Mouse (Mus musculus) liver, embryonic 15.5 days (tissue): Measurements from ENCODE around the gene Calhm2. TPM values are rescaled to one million over a fixed set of nuclear protein-coding genes. Genes with fewer than 3 reads are reported as not detected.

Experiments used
- ATAC-seq: fragments of 200-750 bp; cut with Nextera tagmentation; 2 replicates; pipeline ENCODE4 v1.8.0; 2017; ENCODE audit warnings: moderate number of reproducible peaks, mild to moderate bottlenecking, moderate library complexity; ENCODE audit not compliant: insufficient read depth
- H3K27ac ChIP-seq: fragments of 300-500 bp; sonication (generic); replicated peaks from 2 replicates; pipeline ENCODE4 v1.5.1; 2015; ENCODE audit warnings: mild to moderate bottlenecking, inconsistent platforms
- H3K27me3 ChIP-seq: fragments of 300-500 bp; sonication (generic); 2 replicates; pipeline ENCODE4 v1.6.1; 2015; ENCODE audit warnings: mild to moderate bottlenecking, inconsistent platforms
- H3K36me3 ChIP-seq: fragments of 300-500 bp; sonication (generic); replicated peaks from 2 replicates; pipeline ENCODE4 v1.6.1; 2015; ENCODE audit warnings: moderate library complexity, mild to moderate bottlenecking, inconsistent platforms
- H3K4me1 ChIP-seq: fragments of 300-500 bp; sonication (generic); replicated peaks from 2 replicates; pipeline ENCODE4 v1.6.1; 2015; ENCODE audit warnings: inconsistent platforms
- H3K4me2 ChIP-seq: fragments of 300-500 bp; sonication (generic); 2 replicates; pipeline ENCODE4 v1.6.1; 2015; ENCODE audit warnings: moderate library complexity, mild to moderate bottlenecking, inconsistent platforms
- H3K4me3 ChIP-seq: fragments of 300-500 bp; sonication (generic); replicated peaks from 2 replicates; pipeline ENCODE4 v1.5.1; 2015; ENCODE audit warnings: mild to moderate bottlenecking, inconsistent platforms
- H3K9ac ChIP-seq: fragments of 300-500 bp; sonication (generic); 2 replicates; pipeline ENCODE4 v1.6.1; 2015; ENCODE audit warnings: moderate library complexity, mild to moderate bottlenecking, inconsistent platforms
- H3K9me3 ChIP-seq: fragments of 300-500 bp; sonication (generic); replicated peaks from 2 replicates; pipeline ENCODE4 v1.6.1; 2016; ENCODE audit warnings: inconsistent platforms
- WGBS: fragments of 180-500 bp; shearing (Covaris S2); methylation state at CpG from one replicate; pipeline ENCODE4 v1.1.7; 2015; ENCODE audit warnings: mixed read lengths; ENCODE audit not compliant: insufficient replicate concordance; 5-methylcytosine and 5-hydroxymethylcytosine counted together
- polyA plus RNA-seq: library from polyadenylated mRNA; unstranded; fragments of >200 nt; fragmentation: Nextera tagmentation; extraction: Ambion mirVana; gene quantifications from 2 replicates; pipeline ENCODE4 v1.2.1, GENCODE M21; 2015

Gene Calhm2
- polyA plus RNA-seq, 1 experiment from 2014 or later: 2.1 TPM

GRCm38 (mm10) chr19:47128164-47128563 is 9.9 kb downstream of the Calhm2 start:
- no peaks in the 10 kb centered on the region for H3K9me3 ChIP-seq
- no peaks in the 10 kb centered on the region; the same call in 1 of the 2 replicates for H3K4me1 ChIP-seq
- no peak overlapping the region for H3K9ac ChIP-seq
- 87% methylated on average over 10 of the region's 10 CpGs for WGBS
- ATAC-seq: no peak
- H3K27ac ChIP-seq: no peak overlapping the region
- H3K36me3 ChIP-seq: peaks cover 87% of the 10 kb centered on the region
- no peak overlapping the region for H3K4me2 ChIP-seq
- H3K4me3 ChIP-seq: no peak overlapping the region
- H3K27me3 ChIP-seq: no peaks in the 10 kb centered on the region

DNA sequence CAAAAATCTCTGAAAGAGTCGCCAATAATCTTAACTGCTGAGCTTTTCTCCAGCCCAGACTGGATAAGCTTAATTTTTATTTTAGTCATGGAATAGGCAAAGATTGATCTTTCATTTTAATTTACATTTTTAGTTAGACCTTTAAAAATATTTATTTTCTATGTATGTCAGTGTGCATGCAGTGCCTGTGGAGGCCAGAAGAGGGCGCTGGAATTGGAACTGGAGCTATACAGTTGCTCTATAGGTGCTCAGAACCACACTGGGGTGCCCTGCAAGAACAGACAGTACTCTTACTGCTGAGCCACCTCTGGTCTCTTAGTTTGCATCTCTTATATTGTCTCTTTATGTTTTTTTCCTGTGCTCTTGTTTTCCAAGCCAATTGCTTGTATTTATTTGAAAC is 15.3 kb downstream of the Calhm2 start:
- Histone ChIP-seq H3K4me2 (no peak overlapping the region), H3K4me3 (no peak overlapping the region), H3K27me3 (no peaks in the 10 kb centered on the region), H3K27ac (no peak overlapping the region), H3K36me3 (peaks cover 74% of the 10 kb centered on the region), H3K9me3 (no peaks in the 10 kb centered on the region), H3K4me1 (no peaks in the 10 kb centered on the region), H3K9ac (no peak overlapping the region)
- ATAC-seq: no peak
- 19% methylated on average over 2 of the region's 2 CpGs for WGBS

DNA sequence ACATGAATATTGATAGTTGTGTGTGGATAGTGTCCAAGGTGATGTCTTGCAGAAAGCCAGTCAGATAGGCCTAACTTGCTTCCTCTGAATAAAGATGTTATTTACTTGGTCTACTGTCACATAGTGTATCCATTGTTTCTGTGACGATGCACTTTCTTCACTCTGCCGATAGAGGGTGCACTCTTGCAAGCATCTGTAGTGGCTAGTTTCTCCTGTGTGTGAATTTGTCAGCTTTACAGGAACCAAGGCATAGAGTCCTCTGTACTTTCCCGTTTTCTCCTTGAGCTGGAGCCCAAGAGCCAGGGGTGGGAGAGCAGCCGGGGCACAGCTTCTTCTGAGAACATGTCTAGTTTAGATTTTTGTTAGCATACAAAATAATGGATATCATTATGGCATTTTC is 17.0 kb downstream of the Calhm2 start:
- no peak overlapping the region for H3K4me2 ChIP-seq
- no peak for ATAC-seq
- H3K9ac ChIP-seq: no peak overlapping the region
- WGBS: 32% methylated on average over 4 of the region's 4 CpGs
- no peaks in the 10 kb centered on the region for H3K9me3 ChIP-seq
- H3K4me1 ChIP-seq: no peaks in the 10 kb centered on the region
- peaks cover 75% of the 10 kb centered on the region for H3K36me3 ChIP-seq
- H3K27me3 ChIP-seq: no peaks in the 10 kb centered on the region
- no peak overlapping the region for H3K4me3 ChIP-seq
- no peak overlapping the region for H3K27ac ChIP-seq

DNA sequence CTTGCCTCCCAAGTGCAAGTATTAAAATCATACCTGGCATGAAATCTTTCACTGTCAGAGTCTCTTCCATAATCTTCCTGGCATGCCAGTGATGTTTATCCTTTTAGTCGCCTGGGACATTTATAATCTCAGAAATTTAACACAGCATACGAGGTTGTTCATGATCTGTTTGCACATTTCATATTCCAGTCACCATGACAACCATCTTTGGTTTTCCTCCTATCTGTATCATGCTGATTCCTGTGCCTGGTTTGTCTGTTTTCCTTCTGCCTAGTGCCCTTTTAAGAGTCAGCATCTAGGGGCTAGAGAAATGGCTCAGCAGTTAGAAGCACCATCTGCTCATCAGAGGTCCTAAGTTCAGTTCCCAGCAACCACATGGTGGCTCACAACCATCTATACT is 19.5 kb downstream of the Calhm2 start:
- no peak overlapping the region for H3K9ac ChIP-seq
- WGBS: 60% methylated on average over 2 of the region's 2 CpGs
- no peaks in the 10 kb centered on the region for H3K9me3 ChIP-seq
- no peaks in the 10 kb centered on the region for H3K27me3 ChIP-seq
- H3K4me2 ChIP-seq: no peak overlapping the region
- H3K36me3 ChIP-seq: peaks cover 76% of the 10 kb centered on the region
- no peak overlapping the region for H3K4me3 ChIP-seq
- ATAC-seq: no peak
- no peaks in the 10 kb centered on the region for H3K4me1 ChIP-seq
- no peak overlapping the region for H3K27ac ChIP-seq

DNA sequence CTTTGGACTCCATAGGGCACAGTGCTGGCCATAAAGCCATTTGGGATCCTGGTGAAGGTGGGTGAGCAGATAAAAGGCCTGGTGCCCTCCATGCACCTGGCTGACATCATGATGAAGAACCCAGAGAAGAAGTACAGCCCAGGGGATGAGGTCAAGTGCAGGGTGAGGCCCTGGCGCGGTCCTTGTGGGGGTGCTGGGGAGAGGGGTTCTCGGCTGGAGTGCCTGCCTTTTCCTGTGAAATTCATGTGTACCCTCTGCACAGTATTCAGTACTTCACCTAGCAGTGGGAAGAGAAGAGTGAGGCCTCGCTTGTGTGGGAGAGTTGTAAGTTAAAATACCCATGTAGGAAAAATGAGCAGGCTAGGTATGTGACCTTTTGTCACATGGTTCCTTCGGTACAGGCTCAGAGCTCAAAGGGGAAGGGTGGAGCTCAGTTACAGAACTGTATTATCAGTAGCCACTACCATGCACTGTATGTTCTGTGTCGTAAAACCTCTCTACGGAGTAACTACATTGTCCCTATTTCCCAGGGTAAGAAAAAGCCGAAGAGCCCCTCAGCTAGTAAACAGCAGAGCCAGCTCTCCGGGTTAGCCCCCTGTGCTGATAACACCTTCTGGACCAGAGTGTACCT is 33.3 kb downstream of the Calhm2 start:
- H3K4me3 ChIP-seq: no peak overlapping the region
- no peaks in the 10 kb centered on the region for H3K9me3 ChIP-seq
- no peaks in the 10 kb centered on the region for H3K4me1 ChIP-seq
- no peak for ATAC-seq
- H3K27me3 ChIP-seq: no peaks in the 10 kb centered on the region
- H3K9ac ChIP-seq: no peak overlapping the region
- no peak overlapping the region for H3K4me2 ChIP-seq
- H3K36me3 ChIP-seq: peaks cover 99% of the 10 kb centered on the region
- 78% methylated on average over 9 of the region's 9 CpGs for WGBS
- no peak overlapping the region for H3K27ac ChIP-seq

DNA sequence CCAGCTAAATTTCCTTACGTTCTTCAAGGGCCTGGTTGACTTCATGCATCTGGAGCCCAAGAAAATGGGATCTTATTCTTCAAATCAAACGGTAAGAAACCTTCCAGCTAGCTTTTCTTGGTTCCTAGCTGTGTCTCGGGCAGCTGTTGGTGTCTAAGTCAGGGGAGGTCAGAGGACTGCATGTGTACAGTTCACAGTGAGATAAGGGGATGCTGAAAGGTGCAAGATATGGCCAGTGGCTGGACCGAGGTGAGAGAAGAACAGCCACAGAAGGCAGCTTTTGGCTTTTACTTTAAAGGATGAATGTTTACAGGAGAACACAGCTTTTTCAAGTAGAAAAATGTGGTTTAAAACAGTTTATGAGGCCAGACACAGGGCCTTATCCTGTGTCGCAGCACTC is 37.0 kb downstream of the Calhm2 start:
- peaks cover 99% of the 10 kb centered on the region for H3K36me3 ChIP-seq
- H3K9me3 ChIP-seq: no peaks in the 10 kb centered on the region
- no peak overlapping the region for H3K4me2 ChIP-seq
- H3K4me3 ChIP-seq: no peak overlapping the region
- no peaks in the 10 kb centered on the region for H3K27me3 ChIP-seq
- no peak for ATAC-seq
- 64% methylated on average over 5 of the region's 5 CpGs for WGBS
- H3K9ac ChIP-seq: no peak overlapping the region
- H3K4me1 ChIP-seq: no peaks in the 10 kb centered on the region
- no peak overlapping the region for H3K27ac ChIP-seq

- H3K4me1 ChIP-seq: peaks cover 34% of the 10 kb centered on the region
These were observed 47.4 kb downstream of the Calhm2 start, which contains the start of the genes Usmg5 and Pdcd11 for GRCm38 (mm10) chr19:47090550-47091156. Gene Usmg5, minus strand, starts transcription at chr19:47090647. Gene Pdcd11, plus strand, starts transcription at chr19:47090768.

DNA sequence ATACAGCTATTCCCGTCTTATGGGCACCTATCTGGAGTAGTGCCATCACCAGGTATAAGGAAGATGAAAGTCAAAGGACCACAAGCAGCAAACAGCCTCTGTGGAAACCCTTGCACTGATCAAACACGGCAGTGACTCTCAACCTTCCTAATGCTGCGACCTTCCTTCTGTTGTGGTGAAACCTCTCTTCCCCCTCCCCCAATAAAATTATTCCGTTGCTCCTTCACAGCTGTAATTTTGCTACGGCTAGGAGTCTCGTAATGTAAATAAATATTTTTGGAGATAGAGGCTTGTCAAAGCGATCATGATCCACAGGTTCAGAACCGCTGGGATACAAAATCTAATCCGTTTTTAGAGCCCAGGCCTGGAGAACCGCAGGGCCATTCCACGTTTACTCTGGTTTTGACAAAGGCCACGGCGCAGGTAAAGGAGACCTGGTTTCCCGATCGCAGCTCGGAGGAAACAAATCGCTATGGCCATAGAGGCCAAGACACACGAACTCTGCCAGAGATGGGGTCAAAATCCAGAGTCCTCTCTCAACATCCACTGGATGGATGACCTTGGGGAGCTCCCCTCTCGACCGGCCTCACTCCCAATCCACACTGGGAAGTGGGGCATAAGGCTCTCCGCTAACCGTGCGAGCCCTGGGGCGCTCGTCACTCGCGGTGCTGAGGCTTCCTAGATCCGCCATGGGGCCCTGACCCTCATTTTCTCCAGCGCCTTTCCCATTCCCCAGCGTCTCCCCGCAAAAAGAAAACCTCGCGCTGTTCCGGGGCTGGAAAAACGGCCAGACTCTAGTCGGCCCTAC is 48.2 kb downstream of the Calhm2 start:
- Histone ChIP-seq H3K9ac (peak overlapping the region; percentile 97), H3K4me2 (peak overlapping the region; percentile 90), H3K4me3 (peak overlapping the region; percentile 91), H3K27ac (peak overlapping the region; percentile 79), H3K4me1 (peaks cover 34% of the 10 kb centered on the region), H3K9me3 (no peaks in the 10 kb centered on the region), H3K36me3 (peaks cover 37% of the 10 kb centered on the region), H3K27me3 (no peaks in the 10 kb centered on the region)
- peak; percentile 64 for ATAC-seq
- WGBS: under 1% methylated on average over 36 of the region's 36 CpGs

More at GRCm38 (mm10) chr19:47090550-47091156, 47.4 kb downstream of the Calhm2 start, which contains the start of the genes Usmg5 and Pdcd11:
- H3K4me2 ChIP-seq: peak within 1 kb of the TSS; percentile 90
- peak within 1 kb of the TSS; percentile 91 for H3K4me3 ChIP-seq
- H3K9me3 ChIP-seq: no peaks in the 10 kb centered on the region
- H3K36me3 ChIP-seq: peaks cover 37% of the 10 kb centered on the region
- H3K27ac ChIP-seq: peak within 1 kb of the TSS; percentile 79
- WGBS: under 1% methylated on average over 56 of the region's 56 CpGs
- H3K27me3 ChIP-seq: no peaks in the 10 kb centered on the region
- peak within 1 kb of the TSS; percentile 97 for H3K9ac ChIP-seq
- peak; percentile 96 for ATAC-seq

- no peak overlapping the region for H3K27ac ChIP-seq
- H3K4me2 ChIP-seq: 0 out of 2 replicates have a peak overlapping the region, but pooled peaks have one; percentile 90
- no peak overlapping the region for H3K9ac ChIP-seq
- peaks cover 41% of the 10 kb centered on the region for H3K36me3 ChIP-seq
- no peak overlapping the region for H3K4me3 ChIP-seq
- no peak for ATAC-seq
- peaks cover 34% of the 10 kb centered on the region for H3K4me1 ChIP-seq
- H3K27me3 ChIP-seq: no peaks in the 10 kb centered on the region
- WGBS: 78% methylated on average over 3 of the region's 3 CpGs
- H3K9me3 ChIP-seq: no peaks in the 10 kb centered on the region
These were observed 49.9 kb downstream of the Calhm2 start for GRCm38 (mm10) chr19:47088226-47088625.

DNA sequence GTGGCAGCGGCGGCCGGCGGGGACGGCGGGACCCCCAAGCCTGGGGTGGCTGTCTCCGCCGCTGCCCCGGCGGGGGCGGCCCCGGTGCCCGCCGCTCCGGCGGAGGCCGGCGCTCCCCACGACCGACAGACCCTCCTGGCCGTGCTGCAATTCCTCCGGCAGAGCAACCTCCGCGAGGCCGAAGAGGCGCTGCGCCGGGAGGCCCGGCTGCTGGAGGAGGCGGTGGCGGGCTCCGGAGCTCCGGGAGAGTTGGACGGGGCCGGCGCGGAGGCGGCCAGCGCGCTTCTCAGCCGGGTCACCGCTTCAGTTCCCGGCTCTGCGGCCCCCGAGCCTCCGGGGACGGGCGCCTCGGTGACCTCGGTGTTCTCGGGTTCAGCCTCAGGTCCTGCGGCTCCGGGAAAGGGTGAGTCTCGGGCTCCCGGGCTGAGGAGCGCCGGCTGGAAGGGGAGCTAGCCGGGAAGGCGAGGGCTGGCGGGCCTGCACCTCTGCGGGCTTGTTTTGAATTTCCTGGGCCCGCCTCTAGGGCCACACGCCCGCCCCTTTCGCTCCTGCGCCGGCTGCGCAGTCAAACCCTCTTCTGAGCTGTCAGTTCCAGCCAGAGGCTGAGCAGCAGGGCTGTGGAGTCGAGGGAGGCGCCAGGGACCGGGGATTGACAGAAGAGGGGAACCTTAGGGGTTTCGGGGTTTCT is 70.0 kb downstream of the Calhm2 start:
- Histone ChIP-seq H3K4me1 (peaks cover 24% of the 10 kb centered on the region), H3K27ac (peak overlapping the region; percentile 97), H3K9me3 (no peaks in the 10 kb centered on the region), H3K4me3 (peak overlapping the region; percentile 99), H3K9ac (peak overlapping the region; percentile 99), H3K36me3 (peaks cover 25% of the 10 kb centered on the region), H3K27me3 (no peaks in the 10 kb centered on the region), H3K4me2 (peak overlapping the region; percentile 83)
- ATAC-seq: peak; percentile 93
- WGBS: under 1% methylated on average over 72 of the region's 72 CpGs
